Mouse (Mus musculus) MEL (cell line): ENCODE measurements around the gene Bricd5. TPM values are rescaled to one million over a fixed set of nuclear protein-coding genes. Genes with fewer than 3 reads are reported as not detected.

Experiments used
- DNase-seq: peaks from one replicate; pipeline ENCODE4 v3.0.0; 2011; ENCODE audit warnings: low read depth, low spot score
- H3K27ac ChIP-seq: 2 replicates; pipeline ENCODE4 v1.5.1; 2012; ENCODE audit warnings: low read depth, mild to moderate bottlenecking, control low read depth, low read length, moderate library complexity; ENCODE audit not compliant: control insufficient read depth
- H3K27me3 ChIP-seq, 2 experiments: fragments of 150-350 bp in 1 of 2; sonication (generic) in 1 of 2; 2 replicates each; pipeline ENCODE4 v1.6.1; 2012; ENCODE audit warnings: low read length in 2 of 2, mild to moderate bottlenecking in 2 of 2, improper control_type of control experiment in 1 of 2, moderate library complexity in 1 of 2; ENCODE audit not compliant: insufficient read depth in 2 of 2, control insufficient read depth in 1 of 2
- H3K36me3 ChIP-seq, 2 experiments: 2 replicates each; pipeline ENCODE4 v1.6.1; 2012 to 2014; ENCODE audit warnings: low read length in 2 of 2, improper control_type of control experiment in 1 of 2, inconsistent platforms in 1 of 2, mild to moderate bottlenecking in 1 of 2; ENCODE audit not compliant: insufficient read depth in 2 of 2, control insufficient read depth in 1 of 2
- H3K4me1 ChIP-seq, 2 experiments: fragments of 150-350 bp in 1 of 2; sonication (generic) in 1 of 2; 2 replicates each; pipeline ENCODE4 v1.6.1; 2012; ENCODE audit warnings: low read length in 2 of 2, improper control_type of control experiment in 1 of 2, mild to moderate bottlenecking in 1 of 2; ENCODE audit not compliant: insufficient read depth in 2 of 2, control insufficient read depth in 1 of 2
- H3K4me3 ChIP-seq, 2 experiments: fragments of 150-350 bp in 1 of 2; sonication (generic) in 1 of 2; 2 replicates each; pipeline ENCODE4 v1.5.1; 2012; ENCODE audit warnings: low read depth in 2 of 2, low read length in 2 of 2, mild to moderate bottlenecking in 2 of 2, moderate library complexity in 2 of 2, control low read depth in 1 of 2, improper control_type of control experiment in 1 of 2; ENCODE audit not compliant: control insufficient read depth in 1 of 2, insufficient read depth in 1 of 2
- H3K79me2 ChIP-seq: 2 replicates; pipeline ENCODE4 v1.6.1; 2012; ENCODE audit warnings: mild to moderate bottlenecking, low read length, moderate library complexity; ENCODE audit not compliant: control insufficient read depth, poor library complexity, insufficient read depth
- H3K9ac ChIP-seq: 2 replicates; pipeline ENCODE4 v1.6.1; 2012; ENCODE audit warnings: low read depth, mild to moderate bottlenecking, control low read depth, low read length, moderate library complexity; ENCODE audit not compliant: control insufficient read depth, poor library complexity, severe bottlenecking
- H3K9me3 ChIP-seq: fragments of 150-350 bp; sonication (generic); replicated peaks from 2 replicates; pipeline ENCODE4 v1.6.1; 2012; ENCODE audit warnings: mild to moderate bottlenecking, low read length, improper control_type of control experiment, moderate library complexity; ENCODE audit not compliant: insufficient read depth
- BHLHE40 ChIP-seq: IDR thresholded peaks from 2 replicates; pipeline ENCODE4 v1.6.1; 2012; ENCODE audit warnings: low read depth, mild to moderate bottlenecking, inconsistent platforms, low read length, improper control_type of control experiment, borderline replicate concordance
- CHD1 ChIP-seq: IDR thresholded peaks from 2 replicates; pipeline ENCODE4 v1.6.1; 2012; ENCODE audit warnings: low read depth, mild to moderate bottlenecking, inconsistent platforms, low read length, improper control_type of control experiment
- CHD2 ChIP-seq: IDR thresholded peaks from 2 replicates; pipeline ENCODE4 v1.6.1; 2011; ENCODE audit warnings: low read length, improper control_type of control experiment
- ELF1 ChIP-seq: IDR thresholded peaks from 2 replicates; pipeline ENCODE4 v1.6.1; 2014; ENCODE audit warnings: low read depth, mild to moderate bottlenecking, inconsistent platforms, low read length, improper control_type of control experiment, moderate library complexity
- EP300 ChIP-seq, 2 experiments: IDR thresholded peaks; 2 replicates each; pipeline ENCODE4 v1.6.1; 2011; ENCODE audit warnings: improper control_type of control experiment in 2 of 2, low read length in 2 of 2, low read depth in 1 of 2, mild to moderate bottlenecking in 1 of 2
- GATA1 ChIP-seq: IDR thresholded peaks from 2 replicates; pipeline ENCODE4 v1.6.1; 2011; ENCODE audit warnings: low read depth, low read length, improper control_type of control experiment
- HCFC1 ChIP-seq: IDR thresholded peaks from 2 replicates; pipeline ENCODE4 v1.6.1; 2012; ENCODE audit warnings: low read depth, mild to moderate bottlenecking, inconsistent platforms, low read length, improper control_type of control experiment, moderate library complexity
- KAT2A ChIP-seq: conservative IDR thresholded peaks from 2 replicates; pipeline ENCODE4 v1.6.1; 2012; ENCODE audit warnings: low read depth, low read length, improper control_type of control experiment, inconsistent platforms
- MAX ChIP-seq: IDR thresholded peaks from 2 replicates; pipeline ENCODE4 v1.6.1; 2011; ENCODE audit warnings: low read length, improper control_type of control experiment
- MAZ ChIP-seq: IDR thresholded peaks from 2 replicates; pipeline ENCODE4 v1.6.1; 2012; ENCODE audit warnings: low read depth, mild to moderate bottlenecking, inconsistent platforms, low read length, improper control_type of control experiment
- MXI1 ChIP-seq: IDR thresholded peaks from 2 replicates; pipeline ENCODE4 v1.6.1; 2011; ENCODE audit warnings: mild to moderate bottlenecking, low read depth, low read length, improper control_type of control experiment
- MYC ChIP-seq: IDR thresholded peaks from 2 replicates; pipeline ENCODE4 v1.6.1; 2011; ENCODE audit warnings: low read depth, mild to moderate bottlenecking, low read length, improper control_type of control experiment, moderate library complexity
- NELFE ChIP-seq: IDR thresholded peaks from 2 replicates; pipeline ENCODE4 v1.6.1; 2011; ENCODE audit warnings: low read depth, low read length, improper control_type of control experiment
- POLR2AphosphoS5 ChIP-seq: IDR thresholded peaks from 2 replicates; pipeline ENCODE4 v1.6.1; 2012; ENCODE audit warnings: low read depth, borderline replicate concordance, mild to moderate bottlenecking, inconsistent platforms, low read length, moderate library complexity, mixed read lengths
- RAD21 ChIP-seq: IDR thresholded peaks from 2 replicates; pipeline ENCODE4 v1.6.1; 2011; ENCODE audit warnings: mild to moderate bottlenecking, low read depth, low read length, improper control_type of control experiment
- SIN3A ChIP-seq: IDR thresholded peaks from 2 replicates; pipeline ENCODE4 v1.6.1; 2012; ENCODE audit warnings: low read length, improper control_type of control experiment, inconsistent platforms
- SMC3 ChIP-seq: IDR thresholded peaks from 2 replicates; pipeline ENCODE4 v1.6.1; 2011; ENCODE audit warnings: low read depth, low read length, improper control_type of control experiment
- TAL1 ChIP-seq: IDR thresholded peaks from 2 replicates; pipeline ENCODE4 v1.6.1; 2012; ENCODE audit warnings: mild to moderate bottlenecking, inconsistent platforms, low read length, moderate library complexity, mixed read lengths
- TBP ChIP-seq: IDR thresholded peaks from 2 replicates; pipeline ENCODE4 v1.8.0; 2011; ENCODE audit warnings: low read depth, low read length, improper control_type of control experiment
- TCF12 ChIP-seq: IDR thresholded peaks from 2 replicates; pipeline ENCODE4 v1.6.1; 2014; ENCODE audit warnings: low read depth, mild to moderate bottlenecking, inconsistent platforms, low read length, improper control_type of control experiment, moderate library complexity
- UBTF ChIP-seq: IDR thresholded peaks from 2 replicates; pipeline ENCODE4 v1.6.1; 2012; ENCODE audit warnings: low read depth, mild to moderate bottlenecking, inconsistent platforms, low read length, improper control_type of control experiment, moderate library complexity, borderline replicate concordance; ENCODE audit not compliant: insufficient read depth
- ZKSCAN1 ChIP-seq: IDR thresholded peaks from 2 replicates; pipeline ENCODE4 v1.6.1; 2012; ENCODE audit warnings: low read depth, mild to moderate bottlenecking, inconsistent platforms, low read length, improper control_type of control experiment, moderate library complexity
- ZNF384 ChIP-seq: IDR thresholded peaks from 2 replicates; pipeline ENCODE4 v1.6.1; 2012; ENCODE audit warnings: low read depth, mild to moderate bottlenecking, inconsistent platforms, low read length, improper control_type of control experiment
- polyA plus RNA-seq, 2 experiments: library from polyadenylated mRNA; stranded (reverse) in 1 of 2; unstranded in 1 of 2; fragments of >175 nt in 1 of 2; fragments of >200 nt in 1 of 2; gene quantifications; 2 replicates each; pipeline versions ENCODE4 v1.2.1 to v1.2.4; 2012; ENCODE audit warnings: low replicate concordance in 2 of 2, low read depth in 1 of 2; ENCODE audit not compliant: insufficient read length in 2 of 2, insufficient read depth in 1 of 2, missing spikeins in 1 of 2
- total RNA-seq: library from RNA; depleted of rRNA; stranded (reverse); fragments of 300-350 nt; gene quantifications from 2 replicates; pipeline ENCODE4 v1.2.3, GENCODE M21; 2012

The Bricd5 gene
- total and polyA plus RNA-seq, 3 experiments: 0.82 to 2.0 TPM; not detected in 1

GRCm38 (mm10) chr17:24453372-24453771 is 20.3 kb upstream of the Bricd5 start:
- Histone ChIP-seq H3K79me2 (peaks cover 18% of the 10 kb centered on the region), H3K4me3 (no peak overlapping the region), H3K36me3 (peaks cover 2 to 17% of the 10 kb centered on the region in 2 experiments), H3K27ac (no peak overlapping the region), H3K27me3 (no peaks in the 10 kb centered on the region), H3K4me1 (peaks cover 7 to 12% of the 10 kb centered on the region in 2 experiments), H3K9ac (no peak overlapping the region), H3K9me3 (no peaks in the 10 kb centered on the region)
- TF ChIP-seq POLR2AphosphoS5: no peak
- no peak for TF ChIP-seq HCFC1
- no peak for TF ChIP-seq SIN3A
- no peak for TF ChIP-seq ZKSCAN1
- no peak for TF ChIP-seq SMC3
- TF ChIP-seq MYC: no peak
- no peak for TF ChIP-seq TBP
- no peak for TF ChIP-seq CHD1
- no peak for DNase-seq

GRCm38 (mm10) chr17:24454218-24454755 is 19.4 kb upstream of the Bricd5 start:
- DNase-seq: no peak
- Histone ChIP-seq H3K4me1 (peaks cover 7 to 12% of the 10 kb centered on the region in 2 experiments), H3K9me3 (no peaks in the 10 kb centered on the region), H3K27me3 (no peaks in the 10 kb centered on the region), H3K36me3 (peaks cover 0 to 17% of the 10 kb centered on the region in 2 experiments), H3K9ac (peak overlapping the region; percentile 68), H3K79me2 (peaks cover 18% of the 10 kb centered on the region), H3K4me3 (peak overlapping the region; percentile 59 to 90), H3K27ac (peak overlapping the region; percentile 91)
- TF ChIP-seq SIN3A (0 out of 2 replicates have a peak, but pooled peaks have one; percentile 36), HCFC1 (no peak), MXI1 (0 out of 2 replicates have a peak, but pooled peaks have one; percentile 3)

DNA sequence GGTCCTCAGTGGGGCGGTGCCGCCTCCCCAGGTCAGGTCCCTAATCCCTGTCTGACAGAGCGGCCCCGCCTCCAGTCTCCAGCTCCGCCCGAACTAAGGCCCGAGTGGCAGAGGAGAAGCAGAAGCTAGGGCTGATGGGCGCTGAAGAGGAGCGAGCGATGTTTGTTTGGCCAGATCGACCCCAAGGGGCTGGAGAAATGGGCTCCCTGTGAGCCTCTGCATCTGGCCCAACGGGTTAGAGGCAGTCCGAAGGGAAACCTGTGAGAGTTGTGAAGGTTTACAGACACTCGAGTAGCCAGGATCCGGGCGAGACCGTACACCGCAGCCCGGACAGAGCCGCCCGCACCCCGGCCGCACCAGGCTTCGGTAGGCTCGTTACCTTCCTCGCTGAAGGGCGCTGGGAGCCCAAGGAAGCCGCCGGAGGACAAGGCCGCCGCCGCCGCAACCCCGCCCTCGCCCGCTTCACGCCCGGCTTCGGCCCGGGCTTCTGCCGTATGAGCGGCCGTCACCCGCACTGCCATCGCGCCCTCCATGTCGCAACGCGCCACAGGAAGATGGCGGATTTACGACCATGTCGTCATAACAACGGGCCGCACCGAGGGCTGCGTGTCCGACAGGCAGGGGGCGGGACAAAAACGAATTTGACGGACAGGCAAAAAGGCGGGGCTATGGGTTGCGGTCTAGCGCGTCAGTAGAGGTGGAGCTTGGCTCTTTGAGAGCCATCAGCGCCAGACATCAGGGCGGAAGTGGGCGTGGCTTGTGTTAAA is 18.7 kb upstream of the Bricd5 start:
- peak overlapping the region; percentile 98 for H3K9ac ChIP-seq
- H3K27ac ChIP-seq: peak overlapping the region; percentile 99
- H3K4me3 ChIP-seq: peak overlapping the region; percentile 83 to 90
- DNase-seq: peak; percentile 99
- H3K36me3 ChIP-seq: peaks cover 0 to 17% of the 10 kb centered on the region in 2 experiments
- H3K79me2 ChIP-seq: peaks cover 18% of the 10 kb centered on the region
- H3K4me1 ChIP-seq: peaks cover 7 to 12% of the 10 kb centered on the region in 2 experiments
- H3K9me3 ChIP-seq: no peaks in the 10 kb centered on the region
- H3K27me3 ChIP-seq: no peaks in the 10 kb centered on the region
- TF ChIP-seq SMC3 (no peak), KAT2A (peak; percentile 78), GATA1 (no peak), NELFE (peak; percentile 96), RAD21 (no peak), BHLHE40 (no peak), MAX (peak; percentile 77), MXI1 (peak; percentile 88), ELF1 (peak; percentile 91), TCF12 (peak; percentile 54), TAL1 (peak; percentile 45; the same call in 1 of the 2 replicates), CHD2 (no peak), MAZ (no peak; the same call in 1 of the 2 replicates), UBTF (no peak), MYC (peak; percentile 48; the same call in 1 of the 2 replicates), ZNF384 (no peak), ZKSCAN1 (no peak), EP300 (IDR thresholded peaks at IDR 0.05; ENCODE audit: low read depth in 1 of 2, low read length in 2 of 2) (0 out of 4 replicates have a peak, but pooled peaks of 1 of the 2 experiments have one; percentile 9)
